Mouse (Mus musculus) left cerebral cortex, postnatal 25 days (tissue): ENCODE measurements around the gene Hdlbp. TPM values are rescaled to one million over a fixed set of nuclear protein-coding genes. Genes with fewer than 3 reads are reported as not detected.
A peak's percentile ranks its signal among the peaks of the same experiment; 100 is the strongest.
"Not testable (repeated sequence)": the region's sequence is repeated elsewhere in the genome, so short reads cannot be mapped to it uniquely, and the experiment has no call there.

Experiments
- DNase-seq, 2 experiments: peaks; one replicate each; pipeline ENCODE4 v3.0.0; 2022; ENCODE audit warnings: low spot score in 2 of 2, mixed read lengths in 1 of 2
- intact Hi-C: fragments of 180-260 bp; cut with DNase I; formaldehyde crosslinking; loops from one replicate; pipeline ENCODE4 v1.15.1; 2025
- total RNA-seq, 2 experiments: library from RNA; stranded (reverse); gene quantifications; 2 replicates each; pipeline ENCODE4 v1.2.3; 2021

The Hdlbp gene
- total RNA-seq = 100 to 1,000 TPM; 162 to 171 TPM

- peak; percentile 99 for DNase-seq
- intact Hi-C loops = loop anchor here (1.0 to 2.0 kb wide), 3 partner anchors 34 to 156 kb away; partner anchors contain the start of genes Pask and Ppp1r7
These were observed at the start of gene Hdlbp for GRCm38 (mm10) chr1:93478586-93479475. Gene Hdlbp (minus strand): TSS chr1:93478815.

DNA sequence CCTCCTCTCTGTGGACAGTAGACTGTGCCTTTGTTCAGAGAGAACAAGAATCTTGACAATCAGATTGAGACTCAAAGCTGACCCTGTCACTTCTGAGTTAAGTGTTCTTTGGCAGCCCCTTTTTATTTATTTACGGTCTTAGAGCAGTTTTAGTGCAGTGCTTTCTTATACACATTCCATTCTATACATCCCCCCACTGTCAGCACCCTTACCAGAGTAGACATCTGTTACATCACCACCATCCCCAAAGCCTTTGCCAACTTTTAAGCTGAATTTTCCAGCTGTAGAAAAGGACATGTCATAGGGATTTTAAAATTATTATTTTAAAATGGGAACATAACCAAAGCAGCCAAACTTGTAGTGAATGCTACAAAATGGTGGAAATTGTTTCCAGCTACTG lies 43.7 kb upstream of the Hdlbp start:
- intact Hi-C loops = no loop called here
- no peak for DNase-seq

- intact Hi-C loops = no loop called here
- no peak for DNase-seq
These were observed 42.9 kb upstream of the Hdlbp start for GRCm38 (mm10) chr1:93521491-93521890.

GRCm38 (mm10) chr1:93513221-93513620 lies 34.6 kb upstream of the Hdlbp start:
- intact Hi-C loops = loop anchor here (10.0 kb wide), 1 partner anchor 212 kb away; no protein-coding TSS in a partner anchor

DNA sequence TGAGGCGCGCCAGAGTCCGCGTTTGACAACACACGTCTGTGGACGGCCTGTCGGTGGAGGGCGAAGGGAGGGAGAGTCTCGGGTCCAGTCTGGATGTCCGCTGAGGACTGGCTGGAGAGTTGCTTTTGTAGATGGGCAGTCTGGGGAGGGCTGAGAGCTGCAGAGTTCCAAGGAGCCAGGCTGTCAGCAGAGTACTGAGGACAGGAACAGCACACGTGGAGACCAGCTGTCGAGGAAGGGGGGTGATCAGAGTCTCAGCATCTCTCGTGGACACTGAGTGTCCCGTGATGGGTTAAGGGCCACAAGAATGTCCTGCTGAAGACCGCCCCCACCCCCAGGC lies 33.7 kb upstream of the Hdlbp start:
- no peak for DNase-seq
- intact Hi-C loops = loop anchor here (1.0 to 10.0 kb wide), 2 partner anchors 123 to 212 kb away; no protein-coding TSS in a partner anchor

More at GRCm38 (mm10) chr1:93513221-93513620, 34.6 kb upstream of the Hdlbp start:
- DNase-seq = no peak

GRCm38 (mm10) chr1:93511585-93512350 lies 33.2 kb upstream of the Hdlbp start, which contains the start of gene Farp2:
Gene Farp2 (plus strand): TSS chr1:93512079.
- DNase-seq = peak; percentile 91 to 96
- intact Hi-C loops = loop anchor here (1.0 to 10.0 kb wide), 2 partner anchors 124 to 213 kb away; no protein-coding TSS in a partner anchor

DNA sequence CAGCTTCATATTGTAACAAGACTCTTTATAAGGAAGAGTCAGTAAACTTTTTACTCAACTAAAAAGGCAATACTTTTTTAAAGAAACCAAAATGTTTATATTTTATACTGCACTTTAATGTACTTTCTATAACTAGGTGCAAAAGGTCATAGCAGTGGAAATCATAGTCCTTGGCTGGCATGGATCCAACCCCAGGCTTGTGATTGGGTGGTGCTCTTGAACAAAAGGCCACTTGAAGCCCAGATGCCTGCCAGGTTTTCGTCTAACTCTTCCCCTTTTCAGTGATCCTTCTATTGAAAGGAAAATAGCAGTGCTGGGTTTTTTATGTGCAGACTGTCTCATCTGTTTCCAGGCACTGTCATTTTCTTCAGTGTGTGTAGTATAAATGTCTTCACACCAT lies 30.0 kb upstream of the Hdlbp start:
- intact Hi-C loops = loop anchor here (5.0 to 10.0 kb wide), 3 partner anchors 66 to 384 kb away; no protein-coding TSS in a partner anchor
- not testable (repeated sequence) for DNase-seq

DNA sequence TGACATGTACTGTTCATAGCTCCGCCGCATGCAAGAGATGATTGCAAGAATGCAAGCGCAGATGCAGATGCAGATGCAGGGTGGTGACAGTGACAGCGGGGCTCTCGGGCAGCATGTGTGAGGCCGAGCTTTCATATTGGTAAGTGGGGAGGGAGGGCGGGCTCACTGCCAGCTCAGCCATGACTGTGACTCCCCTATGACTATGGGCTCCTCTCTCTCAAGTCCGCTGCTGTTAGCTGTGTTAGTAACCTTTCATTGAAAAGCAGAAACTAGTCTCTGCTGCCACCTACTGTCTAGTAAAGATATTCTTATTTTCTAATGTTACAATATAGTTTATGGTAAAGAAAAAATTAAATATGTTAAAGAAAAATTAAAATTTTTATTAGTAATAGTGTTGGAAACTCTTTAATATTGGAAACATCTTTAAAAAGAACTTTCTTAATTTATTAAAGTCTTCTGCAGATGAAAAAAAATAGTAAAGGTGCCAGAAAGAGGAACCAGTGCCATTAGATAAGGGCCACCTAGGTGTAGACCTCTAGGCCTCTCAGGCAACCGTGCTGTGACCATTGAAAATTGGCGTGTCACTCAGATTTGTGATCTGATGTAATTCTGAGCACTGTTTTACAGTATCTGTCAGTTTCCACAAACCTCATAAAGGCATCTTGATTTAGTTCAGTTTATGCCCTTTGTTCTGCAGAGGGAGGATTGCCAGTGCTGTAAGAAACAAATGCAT lies 28.5 kb upstream of the Hdlbp start:
- peak; percentile 3 to 39 for DNase-seq
- intact Hi-C loops = loop anchor here (5.0 to 10.0 kb wide), 3 partner anchors 65 to 382 kb away; no protein-coding TSS in a partner anchor

DNA sequence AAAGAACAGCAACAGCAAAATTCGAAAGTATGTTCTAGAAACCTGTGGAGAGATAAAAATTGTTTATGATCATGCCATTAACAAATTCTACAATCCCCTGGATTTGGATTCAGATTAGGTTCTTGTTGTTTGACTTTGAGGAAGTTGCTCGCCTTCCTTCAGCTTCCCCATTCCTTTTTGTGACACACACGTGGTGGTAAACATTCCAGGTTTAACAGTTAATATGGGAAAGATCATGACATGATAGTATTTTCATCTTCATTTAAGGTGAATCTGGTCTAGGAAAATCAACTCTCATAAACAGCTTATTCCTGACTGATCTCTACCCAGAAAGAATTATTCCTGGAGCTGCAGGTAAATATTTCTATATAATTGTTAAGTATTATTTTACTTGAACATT lies 16.7 kb upstream of the Hdlbp start:
- no peak for DNase-seq
- intact Hi-C loops = no loop called here

- DNase-seq, intact Hi-C loops: not testable (repeated sequence)
These were observed 7.7 kb upstream of the Hdlbp start for GRCm38 (mm10) chr1:93486302-93486701.

DNA sequence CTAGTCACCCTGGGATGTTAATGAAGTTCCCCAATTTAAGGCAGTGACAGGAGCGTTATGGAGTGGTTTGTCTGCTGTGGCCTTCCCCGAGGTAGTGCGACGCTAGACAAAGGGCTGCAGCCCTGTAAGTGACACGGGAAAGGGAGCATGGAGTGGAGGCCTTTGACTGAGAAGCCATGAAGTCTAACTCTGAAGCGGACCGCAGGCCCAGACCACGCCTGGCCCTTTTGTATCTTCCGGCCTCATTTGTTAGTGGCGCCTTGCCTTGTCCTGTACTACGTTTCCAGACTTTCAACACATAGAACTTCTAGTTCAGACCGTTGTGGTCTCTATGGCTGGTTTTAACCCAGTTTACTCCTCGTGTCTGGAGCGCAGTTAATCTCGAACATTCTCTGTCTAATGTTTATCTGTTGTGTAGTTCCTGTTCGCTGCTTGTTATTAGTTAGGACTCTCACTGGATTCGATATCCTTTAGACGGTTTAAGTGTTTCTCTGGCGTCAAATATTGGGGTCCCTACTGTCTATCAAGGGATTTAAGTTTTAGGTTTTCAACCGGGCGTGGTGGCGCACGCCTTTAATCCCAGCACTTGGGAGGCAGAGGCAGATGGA lies 965 bp upstream of the Hdlbp start:
- intact Hi-C loops = loop anchor here (2.0 kb wide), 2 partner anchors 35 to 137 kb away; partner anchors contain the start of genes Pask and Ppp1r7

GRCm38 (mm10) chr1:93477758-93478585 lies 643 bp downstream of the Hdlbp start:
- intact Hi-C loops = loop anchor here (1.0 to 2.0 kb wide), 3 partner anchors 33 to 157 kb away; partner anchors contain the start of genes Pask and Ppp1r7
- peak; percentile 97 to 99 for DNase-seq

More for the DNA sequence above, 965 bp upstream of the Hdlbp start:
- DNase-seq = peak in 1 of 2 experiments; percentile 14

GRCm38 (mm10) chr1:93475694-93476093 lies 2.9 kb downstream of the Hdlbp start:
- intact Hi-C loops = no loop called here
- no peak for DNase-seq

GRCm38 (mm10) chr1:93468626-93469025 lies 10.0 kb downstream of the Hdlbp start:
- no peak for DNase-seq
- intact Hi-C loops = no loop called here

DNA sequence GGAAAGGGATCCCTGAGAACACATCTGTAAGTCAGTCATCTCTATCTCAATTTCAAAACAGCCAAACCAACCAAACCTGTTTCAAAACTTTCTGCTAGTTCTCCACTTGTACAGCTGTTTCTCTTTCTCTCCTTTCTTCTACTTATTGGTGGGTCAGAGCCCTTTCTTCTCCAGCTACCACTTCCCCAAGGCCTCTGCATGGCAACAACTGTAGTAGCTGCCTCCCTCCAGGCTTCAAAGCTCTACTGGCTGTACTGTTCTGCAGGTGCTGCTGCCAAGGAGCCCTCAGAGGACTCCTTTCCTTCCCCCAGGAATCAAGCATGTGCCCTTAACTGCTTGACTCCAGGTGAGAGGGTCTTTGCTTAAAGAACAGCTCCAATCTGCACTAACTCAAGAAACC lies 12.9 kb downstream of the Hdlbp start:
- intact Hi-C loops = no loop called here
- DNase-seq = no peak

DNA sequence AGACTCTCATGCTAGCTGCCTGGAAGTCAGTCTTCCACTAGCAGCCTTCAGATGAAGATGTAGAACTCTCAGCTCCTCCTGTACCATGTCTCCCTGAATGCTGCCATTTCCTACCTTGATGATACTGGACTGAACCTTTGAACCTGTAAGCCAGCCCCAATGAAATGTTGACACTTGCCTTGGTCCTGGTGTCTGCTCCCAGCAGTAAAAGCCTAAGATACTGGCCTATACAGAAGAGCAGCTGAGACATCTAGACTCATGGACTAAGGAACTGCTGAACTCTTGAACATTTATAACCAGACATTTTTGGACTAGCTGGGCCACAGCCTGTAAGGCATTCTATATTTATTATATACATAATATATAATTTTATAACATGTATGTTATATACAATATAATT lies 13.5 kb downstream of the Hdlbp start:
- no peak for DNase-seq
- intact Hi-C loops = no loop called here

DNA sequence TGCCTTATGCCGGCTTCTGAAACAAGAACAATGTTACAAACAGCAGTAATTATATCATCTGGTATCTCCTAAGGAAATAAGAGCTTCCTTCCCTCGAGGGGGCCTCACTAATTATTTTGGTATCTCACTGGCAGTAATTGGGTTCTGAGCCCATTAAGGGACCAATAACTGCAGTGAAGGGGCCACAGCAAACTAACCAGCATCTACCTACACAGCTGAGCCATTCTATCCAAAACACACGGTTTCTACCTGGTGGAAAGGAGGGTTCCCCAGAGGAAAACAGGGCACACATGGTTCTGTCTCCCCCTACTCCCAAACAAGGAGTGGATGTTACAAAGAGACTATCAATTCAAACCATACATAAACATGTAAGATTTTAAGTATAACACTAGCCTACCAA lies 19.5 kb downstream of the Hdlbp start:
- intact Hi-C loops = no loop called here

GRCm38 (mm10) chr1:93458357-93458756 lies 20.3 kb downstream of the Hdlbp start:
- intact Hi-C loops = no loop called here
- DNase-seq = no peak

More for the DNA sequence above, 19.5 kb downstream of the Hdlbp start:
- no peak for DNase-seq
